Mouse (Mus musculus) liver, adult (tissue): ENCODE results near the gene Nacc1.

Experiments
- GATA4 ChIP-seq: IDR thresholded peaks from 2 replicates; pipeline ENCODE4 v1.6.1; 2014; ENCODE audit warnings: mild to moderate bottlenecking, low read length; ENCODE audit not compliant: insufficient replicate concordance

The Nacc1 gene

GRCm38 (mm10) chr8:84718959-84719690, 31.5 kb upstream of the Nacc1 start:
- no peak for TF ChIP-seq GATA4

- no peak for TF ChIP-seq GATA4
Measured at GRCm38 (mm10) chr8:84718476-84718875, 30.8 kb upstream of the Nacc1 start.

GRCm38 (mm10) chr8:84716790-84717189, 29.1 kb upstream of the Nacc1 start:
- TF ChIP-seq GATA4 = no peak

GRCm38 (mm10) chr8:84715893-84716468, 28.3 kb upstream of the Nacc1 start:
- no peak for TF ChIP-seq GATA4

GRCm38 (mm10) chr8:84714161-84714560, 26.5 kb upstream of the Nacc1 start:
- TF ChIP-seq GATA4 = no peak

- TF ChIP-seq GATA4 = no peak
Measured at GRCm38 (mm10) chr8:84713381-84713780, 25.7 kb upstream of the Nacc1 start.

- no peak for TF ChIP-seq GATA4
Measured at GRCm38 (mm10) chr8:84712759-84713120, 25.1 kb upstream of the Nacc1 start.

GRCm38 (mm10) chr8:84711933-84712758, 24.5 kb upstream of the Nacc1 start:
- no peak for TF ChIP-seq GATA4

- TF ChIP-seq GATA4 = no peak
Measured at GRCm38 (mm10) chr8:84711312-84711711, 23.6 kb upstream of the Nacc1 start.

- no peak for TF ChIP-seq GATA4
Measured at GRCm38 (mm10) chr8:84709931-84710330, 22.3 kb upstream of the Nacc1 start.

GRCm38 (mm10) chr8:84708774-84709475, 21.3 kb upstream of the Nacc1 start:
- no peak for TF ChIP-seq GATA4

GRCm38 (mm10) chr8:84708071-84708541, 20.4 kb upstream of the Nacc1 start:
- TF ChIP-seq GATA4 = no peak

- TF ChIP-seq GATA4 = no peak
Measured at GRCm38 (mm10) chr8:84707267-84707883, 19.7 kb upstream of the Nacc1 start.

GRCm38 (mm10) chr8:84706610-84707266, 19.1 kb upstream of the Nacc1 start:
- no peak for TF ChIP-seq GATA4
